Mouse (Mus musculus): ENCODE results near the gene C2cd4a.

DNA sequence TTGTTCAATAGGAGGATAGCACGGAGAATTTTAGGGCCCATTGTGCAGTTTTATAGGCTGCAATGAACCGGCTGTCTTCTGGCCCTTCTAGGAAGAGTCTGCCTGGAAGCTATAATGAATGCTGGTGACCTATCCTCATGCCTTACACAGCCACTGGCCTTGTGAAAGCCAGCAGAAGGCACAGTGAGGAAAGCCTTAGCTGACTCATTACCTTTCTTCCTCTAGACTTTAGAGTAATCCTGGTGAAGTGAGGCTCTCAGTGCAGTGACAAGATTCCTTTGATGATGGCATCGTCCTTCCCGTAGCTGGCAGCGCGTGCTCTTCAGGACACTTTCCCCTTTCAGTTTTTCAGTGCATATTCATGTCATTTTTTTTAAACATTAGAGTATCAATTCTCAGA, 35.3 kb upstream of the C2cd4a start:
- TF ChIP-seq EP300 (IDR thresholded peaks at IDR 0.05; ENCODE audit: low read depth) (no peak), CTCF (IDR thresholded peaks at IDR 0.05; ENCODE audit: low read depth) (no peak)

All from heart, postnatal 0 days (tissue).